8 mouse cellular contexts compared by ENCODE assay signal in genomic region chr11:94521219-94521843, GRCm38 (mm10). TPM values are rescaled to one million over a fixed set of nuclear protein-coding genes. Genes with fewer than 3 reads are reported as not detected.
A peak's percentile ranks its signal among the peaks of the same experiment; 100 is the strongest.
DNase-seq lines count a peak whose midpoint lies in the region; ATAC-seq and TF ChIP-seq lines count a peak whose summit lies in the region.

Gene Mycbpap, minus strand, starts transcription at chr11:94521742.

- peak; percentile 52; the same call in 1 of the 2 replicates for ATAC-seq in heart, embryonic 14.5 days (ENCODE audit: insufficient number of reproducible peaks, insufficient read depth, low FRiP score, low read depth)
- no peak; the same call in 1 of the 2 replicates for ATAC-seq in liver, embryonic 15.5 days (ENCODE audit: insufficient read depth)
- peak; percentile 73 for ATAC-seq in stomach, postnatal 0 days (ENCODE audit: low FRiP score, low TSS enrichment)

- H3K4me3 ChIP-seq in thymus, adult 2 months (ENCODE audit: control insufficient read depth, insufficient read depth, low read length) = peak within 1 kb of the TSS; percentile 26
- peak within 1 kb of the TSS; percentile 67 to 72 for H3K4me3 ChIP-seq in heart, embryonic 14.5 days (ENCODE audit: control insufficient read depth in 1 of 2, insufficient read depth in 1 of 2, low read depth in 1 of 2, low read length in 2 of 2)
- peak within 1 kb of the TSS; percentile 55 for H3K4me3 ChIP-seq in liver, embryonic 15.5 days (replicated peaks)
- peak within 1 kb of the TSS; percentile 53 for H3K4me3 ChIP-seq in stomach, postnatal 0 days (ENCODE audit: low read depth, low read length)

- H3K4me2 ChIP-seq in heart, embryonic 14.5 days (ENCODE audit: low read length) = peak within 1 kb of the TSS; percentile 81
- H3K4me2 ChIP-seq in liver, embryonic 15.5 days = peak within 1 kb of the TSS; percentile 74
- peak within 1 kb of the TSS; percentile 82 for H3K4me2 ChIP-seq in stomach, postnatal 0 days (replicated peaks; ENCODE audit: low read depth)

- TF ChIP-seq CTCF in thymus, adult 2 months (IDR thresholded peaks at IDR 0.05; ENCODE audit: borderline replicate concordance, control insufficient read depth, extremely low read depth, insufficient read depth, low read length, poor library complexity) = no peak
- TF ChIP-seq CTCF in stomach, postnatal 0 days (IDR thresholded peaks at IDR 0.05; ENCODE audit: low read depth) = peak; percentile 45

- no peaks in the 10 kb centered on the region for H3K9me3 ChIP-seq in heart, embryonic 14.5 days (ENCODE audit: control insufficient read depth, low read length)
- no peaks in the 10 kb centered on the region for H3K9me3 ChIP-seq in liver, embryonic 15.5 days (replicated peaks)
- H3K9me3 ChIP-seq in stomach, postnatal 0 days (ENCODE audit: control insufficient read depth, low read length) = no peaks in the 10 kb centered on the region

- H3K4me1 ChIP-seq in thymus, adult 2 months (replicated peaks; ENCODE audit: control insufficient read depth, insufficient read depth, low read length) = no peaks in the 10 kb centered on the region; the same call in 1 of the 2 replicates
- peaks cover 15 to 28% of the 10 kb centered on the region in 2 experiments for H3K4me1 ChIP-seq in heart, embryonic 14.5 days (ENCODE audit: control insufficient read depth in 2 of 2, insufficient read depth in 2 of 2, low read length in 2 of 2)
- peaks cover 9% of the 10 kb centered on the region for H3K4me1 ChIP-seq in liver, embryonic 15.5 days (replicated peaks)
- 0 out of 2 replicates have a peak, but pooled peaks cover 3% of the 10 kb centered on the region for H3K4me1 ChIP-seq in stomach, postnatal 0 days (replicated peaks; ENCODE audit: control insufficient read depth, insufficient read depth)

- H3K36me3 ChIP-seq in thymus, adult 2 months (ENCODE audit: control insufficient read depth, insufficient read depth, low read length) = no peaks in the 10 kb centered on the region
- no peaks in the 10 kb centered on the region for H3K36me3 ChIP-seq in heart, embryonic 14.5 days (ENCODE audit: control insufficient read depth, insufficient read depth, low read length)
- no peaks in the 10 kb centered on the region for H3K36me3 ChIP-seq in liver, embryonic 15.5 days (replicated peaks)
- no peaks in the 10 kb centered on the region for H3K36me3 ChIP-seq in stomach, postnatal 0 days (ENCODE audit: control insufficient read depth, insufficient read depth, low read length)

- TF ChIP-seq EP300 in stomach, postnatal 0 days (optimal IDR thresholded peaks at IDR 0.05) = no peak

- H3K27me3 ChIP-seq in thymus, adult 2 months (ENCODE audit: control insufficient read depth, insufficient read depth, low read length) = no peaks in the 10 kb centered on the region
- H3K27me3 ChIP-seq in heart, embryonic 14.5 days (ENCODE audit: control insufficient read depth, insufficient read depth, low read length) = no peaks in the 10 kb centered on the region
- peaks cover 32% of the 10 kb centered on the region for H3K27me3 ChIP-seq in liver, embryonic 15.5 days
- H3K27me3 ChIP-seq in stomach, postnatal 0 days (ENCODE audit: control insufficient read depth, insufficient read depth, low read length) = no peaks in the 10 kb centered on the region

- H3K9ac ChIP-seq in heart, embryonic 14.5 days (ENCODE audit: low read length) = peak within 1 kb of the TSS; percentile 67
- H3K9ac ChIP-seq in liver, embryonic 15.5 days = peak within 1 kb of the TSS; percentile 15; the same call in 1 of the 2 replicates
- H3K9ac ChIP-seq in stomach, postnatal 0 days (ENCODE audit: low read length) = peak within 1 kb of the TSS; percentile 70

- no peak within 1 kb of the TSS for H3K27ac ChIP-seq in thymus, adult 2 months (ENCODE audit: control insufficient read depth, insufficient read depth, low read length)
- H3K27ac ChIP-seq in heart, embryonic 14.5 days (replicated peaks in 1 of 2; ENCODE audit: control insufficient read depth in 1 of 2, insufficient read depth in 1 of 2, low read depth in 2 of 2, low read length in 2 of 2) = peak within 1 kb of the TSS; percentile 52 to 58
- H3K27ac ChIP-seq in liver, embryonic 15.5 days (replicated peaks) = no peak within 1 kb of the TSS
- H3K27ac ChIP-seq in stomach, postnatal 0 days (replicated peaks) = no peak within 1 kb of the TSS

- 6% methylated on average over 41 of the region's 42 CpGs for WGBS in thymus, adult 2 months
- 1% methylated on average over 42 of the region's 42 CpGs for WGBS in heart, embryonic 14.5 days
- WGBS in liver, embryonic 15.5 days (ENCODE audit: insufficient replicate concordance) = 2% methylated on average over 42 of the region's 42 CpGs
- 2% methylated on average over 42 of the region's 42 CpGs for WGBS in stomach, postnatal 0 days

- TF ChIP-seq POLR2A in thymus, adult 2 months (IDR thresholded peaks at IDR 0.05; ENCODE audit: control insufficient read depth, extremely low read depth, insufficient read depth, low read length, poor library complexity) = no peak

- DNase-seq in thymus, adult 2 months = peak; percentile 14
- DNase-seq in thymus, adult 18-20 months = no peak
- DNase-seq in embryo, embryonic 9.5 days (ENCODE audit: extremely low spot score) = peak; percentile 82
- DNase-seq in kidney, postnatal 10 days = peak; percentile 81
- peak; percentile 83 for DNase-seq in neural tube, embryonic 10.5 days (ENCODE audit: extremely low spot score, low spot score)
- peak; percentile 72 for DNase-seq in stomach, postnatal 0 days (ENCODE audit: low spot score)

RNA-seq across cellular contexts. Expression of gene Mycbpap, which starts in this region (rescaled TPM):
- 0.13 and 0.19 TPM in 2 replicates for polyA plus RNA-seq in thymus, adult 2 months (2012; rRNA removed)
- 4.7 and 6.6 TPM in 2 replicates for polyA plus RNA-seq in heart, embryonic 14.5 days (2014; fragmentation: Nextera tagmentation; extraction: Ambion mirVana)
- polyA plus RNA-seq in liver, embryonic 15.5 days (2015; fragmentation: Nextera tagmentation; extraction: Ambion mirVana) = 0.09 TPM in 1 of 2 replicates, not detected in the other
- polyA plus RNA-seq in stomach, postnatal 0 days (2015; fragmentation: Nextera tagmentation; extraction: Ambion mirVana) = 1.4 and 1.9 TPM in 2 replicates

Comparison
In these comparisons a context has a peak if more than half of its experiments do, and no peak if none do; other contexts are left out.
1. Peak in DNase-seq and H3K4me3 ChIP-seq in thymus, adult 2 months; RNA of the gene not detected or under 1 TPM.
2. DNase-seq: peak in embryo, embryonic 9.5 days (single experiment), kidney, postnatal 10 days (single experiment), neural tube, embryonic 10.5 days (single experiment) and stomach, postnatal 0 days (single experiment); none in thymus, adult 18-20 months (0 of 2).
3. H3K27ac ChIP-seq: peak in heart, embryonic 14.5 days (2 of 2); none in thymus, adult 2 months (single experiment), liver, embryonic 15.5 days (single experiment) and stomach, postnatal 0 days (single experiment).
4. H3K9ac ChIP-seq: peak in every context shown above with its lines; median percentile 70 in stomach, postnatal 0 days; 67 in heart, embryonic 14.5 days; 15 in liver, embryonic 15.5 days.
5. Peak in every context shown above with its lines, with median percentiles within 50 percentile points of each other: H3K4me3 ChIP-seq and H3K4me2 ChIP-seq.